Mouse (Mus musculus) megakaryocyte, embryonic 14.5 days (primary cell): Measurements from ENCODE around the gene Nt5c1a.

Experiments
- FLI1 ChIP-seq: IDR thresholded peaks from 2 replicates; pipeline ENCODE4 v1.6.1; 2012; ENCODE audit warnings: low read length, inconsistent platforms, mixed read lengths
- GATA1 ChIP-seq: IDR thresholded peaks from 3 replicates; pipeline ENCODE4 v1.6.1; 2012; ENCODE audit warnings: mixed read lengths, low read length, inconsistent platforms, borderline replicate concordance

GRCm38 (mm10) chr4:123152003-123152402 is 49.3 kb upstream of the Nt5c1a start:
- TF ChIP-seq GATA1 (no peak), FLI1 (no peak)
